Mouse (Mus musculus): ENCODE measurements around the gene Elmsan1. TPM values are rescaled to one million over a fixed set of nuclear protein-coding genes. Genes with fewer than 3 reads are reported as not detected.
A peak's percentile ranks its signal among the peaks of the same experiment; 100 is the strongest.

Gene Elmsan1
- polyA plus RNA-seq, 1 experiment from 2014 or later, result 9.4 TPM

- Histone ChIP-seq H3K36me3 (ENCODE audit: control insufficient read depth, insufficient read depth, low read length) (no peaks in the 10 kb centered on the region), H3K27me3 (ENCODE audit: control insufficient read depth, insufficient read depth, low read length) (no peaks in the 10 kb centered on the region), H3K9ac (ENCODE audit: low read length) (no peak overlapping the region), H3K27ac (ENCODE audit: low read length) (0 out of 2 replicates have a peak overlapping the region, but pooled peaks have one; percentile 43), H3K4me1 (ENCODE audit: control insufficient read depth, insufficient read depth, low read length) (peaks cover 73% of the 10 kb centered on the region), H3K4me2 (ENCODE audit: low read depth, low read length) (no peak overlapping the region), H3K9me3 (replicated peaks; ENCODE audit: control insufficient read depth, low read length) (no peaks in the 10 kb centered on the region), H3K4me3 (replicated peaks; ENCODE audit: low read length) (no peak overlapping the region)
- WGBS, result 79% methylated on average over 18 of the region's 18 CpGs
- no peak for ATAC-seq (ENCODE audit: insufficient read depth, low FRiP score)
Measured at GRCm38 (mm10) chr12:84207209-84207817, 11.4 kb downstream of the Elmsan1 start.

GRCm38 (mm10) chr12:84206525-84206924 lies 12.2 kb downstream of the Elmsan1 start:
- ATAC-seq (ENCODE audit: insufficient read depth, low FRiP score), result peak; percentile 38; the same call in 1 of the 2 replicates
- Histone ChIP-seq H3K27ac (ENCODE audit: low read length) (peak overlapping the region; percentile 43; the same call in 1 of the 2 replicates), H3K27me3 (ENCODE audit: control insufficient read depth, insufficient read depth, low read length) (no peaks in the 10 kb centered on the region), H3K36me3 (ENCODE audit: control insufficient read depth, insufficient read depth, low read length) (no peaks in the 10 kb centered on the region), H3K4me1 (ENCODE audit: control insufficient read depth, insufficient read depth, low read length) (peaks cover 75% of the 10 kb centered on the region), H3K9ac (ENCODE audit: low read length) (no peak overlapping the region; the same call in 1 of the 2 replicates), H3K4me2 (ENCODE audit: low read depth, low read length) (no peak overlapping the region), H3K9me3 (replicated peaks; ENCODE audit: control insufficient read depth, low read length) (no peaks in the 10 kb centered on the region), H3K4me3 (replicated peaks; ENCODE audit: low read length) (no peak overlapping the region)
- 32% methylated on average over 7 of the region's 7 CpGs for WGBS

DNA sequence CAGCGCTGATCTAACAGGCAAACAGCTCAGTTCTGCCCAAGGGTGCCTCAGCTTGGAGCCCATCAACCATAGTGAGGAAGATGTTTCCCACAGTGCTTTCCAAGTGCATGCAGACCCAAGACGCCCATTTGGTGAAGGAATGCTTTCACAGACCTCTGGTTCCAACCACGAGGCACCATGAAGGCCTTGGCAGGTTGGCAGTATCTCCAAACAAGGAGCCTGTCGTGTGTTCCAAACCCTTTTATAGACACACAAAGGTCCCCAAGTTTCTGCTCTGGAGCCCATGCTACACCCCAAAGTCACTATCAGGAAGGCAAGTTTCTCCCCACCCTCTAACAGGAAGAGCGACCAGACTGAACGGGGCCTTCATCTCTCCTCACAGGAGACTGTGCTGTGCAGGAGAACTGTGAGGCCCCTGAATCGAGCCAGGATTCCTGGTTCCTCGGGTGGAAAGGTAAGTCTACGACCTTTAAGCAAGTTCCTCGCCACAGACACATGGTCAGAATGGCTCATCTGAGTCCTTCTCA lies 13.0 kb downstream of the Elmsan1 start:
- ATAC-seq (ENCODE audit: insufficient read depth, low FRiP score), result no peak
- no peak overlapping the region for H3K9ac ChIP-seq (ENCODE audit: low read length)
- no peaks in the 10 kb centered on the region for H3K36me3 ChIP-seq (ENCODE audit: control insufficient read depth, insufficient read depth, low read length)
- H3K27me3 ChIP-seq (ENCODE audit: control insufficient read depth, insufficient read depth, low read length), result no peaks in the 10 kb centered on the region
- H3K27ac ChIP-seq (ENCODE audit: low read length), result peak overlapping the region; percentile 24; the same call in 1 of the 2 replicates
- H3K4me2 ChIP-seq (ENCODE audit: low read depth, low read length), result no peak overlapping the region
- H3K9me3 ChIP-seq (replicated peaks; ENCODE audit: control insufficient read depth, low read length), result no peaks in the 10 kb centered on the region
- 72% methylated on average over 10 of the region's 10 CpGs for WGBS
- peaks cover 71% of the 10 kb centered on the region for H3K4me1 ChIP-seq (ENCODE audit: control insufficient read depth, insufficient read depth, low read length)
- no peak overlapping the region for H3K4me3 ChIP-seq (replicated peaks; ENCODE audit: low read length)

GRCm38 (mm10) chr12:84204662-84205061 lies 14.0 kb downstream of the Elmsan1 start:
- ATAC-seq (ENCODE audit: insufficient read depth, low FRiP score), result peak; percentile 52; the same call in 1 of the 2 replicates

GRCm38 (mm10) chr12:84203778-84204216 lies 14.9 kb downstream of the Elmsan1 start:
- no peak overlapping the region; the same call in 1 of the 2 replicates for H3K4me2 ChIP-seq (ENCODE audit: low read depth, low read length)
- H3K4me3 ChIP-seq (replicated peaks; ENCODE audit: low read length), result no peak overlapping the region
- H3K27me3 ChIP-seq (ENCODE audit: control insufficient read depth, insufficient read depth, low read length), result no peaks in the 10 kb centered on the region
- peak overlapping the region; percentile 92 for H3K27ac ChIP-seq (ENCODE audit: low read length)
- H3K9me3 ChIP-seq (replicated peaks; ENCODE audit: control insufficient read depth, low read length), result no peaks in the 10 kb centered on the region
- peaks cover 66% of the 10 kb centered on the region for H3K4me1 ChIP-seq (ENCODE audit: control insufficient read depth, insufficient read depth, low read length)
- peak; percentile 52; the same call in 1 of the 2 replicates for ATAC-seq (ENCODE audit: insufficient read depth, low FRiP score)
- WGBS, result 44% methylated on average over 7 of the region's 7 CpGs
- no peaks in the 10 kb centered on the region for H3K36me3 ChIP-seq (ENCODE audit: control insufficient read depth, insufficient read depth, low read length)
- H3K9ac ChIP-seq (ENCODE audit: low read length), result peak overlapping the region; percentile 46; the same call in 1 of the 2 replicates

More at GRCm38 (mm10) chr12:84204662-84205061, 14.0 kb downstream of the Elmsan1 start:
- Histone ChIP-seq H3K27ac (ENCODE audit: low read length) (peak overlapping the region; percentile 92; the same call in 1 of the 2 replicates), H3K4me3 (replicated peaks; ENCODE audit: low read length) (no peak overlapping the region), H3K9ac (ENCODE audit: low read length) (no peak overlapping the region), H3K4me1 (ENCODE audit: control insufficient read depth, insufficient read depth, low read length) (peaks cover 66% of the 10 kb centered on the region), H3K36me3 (ENCODE audit: control insufficient read depth, insufficient read depth, low read length) (no peaks in the 10 kb centered on the region), H3K9me3 (replicated peaks; ENCODE audit: control insufficient read depth, low read length) (no peaks in the 10 kb centered on the region), H3K27me3 (ENCODE audit: control insufficient read depth, insufficient read depth, low read length) (no peaks in the 10 kb centered on the region), H3K4me2 (ENCODE audit: low read depth, low read length) (no peak overlapping the region)
- WGBS, result 87% methylated on average over 8 of the region's 8 CpGs

DNA sequence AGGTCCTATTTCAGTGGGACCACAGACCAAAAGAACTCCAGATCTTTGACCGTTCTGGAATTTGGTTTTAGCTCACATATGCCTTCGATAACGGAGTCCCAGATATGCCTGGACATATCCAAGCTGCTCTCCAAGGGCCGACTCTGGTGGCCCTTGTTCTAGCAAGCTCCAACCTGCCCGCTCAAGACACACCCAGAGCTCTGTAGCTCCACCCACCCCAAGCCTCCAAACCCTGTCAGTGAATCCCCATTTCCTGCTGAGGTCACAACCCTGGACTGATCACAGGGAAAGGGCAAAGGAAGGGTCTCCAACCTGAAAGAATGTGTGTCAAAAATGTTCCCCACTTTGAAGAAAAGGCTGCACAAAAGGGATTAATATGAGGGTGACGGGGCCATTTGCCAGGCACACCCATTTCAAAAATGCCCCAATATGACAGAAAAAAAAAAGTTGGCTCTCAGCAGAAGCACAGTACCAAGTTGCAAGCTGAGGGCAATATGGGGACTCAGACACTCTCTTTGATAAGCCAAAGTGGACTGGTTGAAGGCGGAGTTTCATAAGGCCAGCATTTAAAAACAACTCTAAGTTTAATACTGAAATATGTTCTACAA lies 15.4 kb downstream of the Elmsan1 start:
- Histone ChIP-seq H3K4me2 (ENCODE audit: low read depth, low read length) (peak overlapping the region; percentile 7; the same call in 1 of the 2 replicates), H3K27me3 (ENCODE audit: control insufficient read depth, insufficient read depth, low read length) (no peaks in the 10 kb centered on the region), H3K9me3 (replicated peaks; ENCODE audit: control insufficient read depth, low read length) (no peaks in the 10 kb centered on the region), H3K9ac (ENCODE audit: low read length) (no peak overlapping the region), H3K4me1 (ENCODE audit: control insufficient read depth, insufficient read depth, low read length) (peaks cover 66% of the 10 kb centered on the region), H3K36me3 (ENCODE audit: control insufficient read depth, insufficient read depth, low read length) (no peaks in the 10 kb centered on the region), H3K27ac (ENCODE audit: low read length) (peak overlapping the region; percentile 92), H3K4me3 (replicated peaks; ENCODE audit: low read length) (no peak overlapping the region)
- ATAC-seq (ENCODE audit: insufficient read depth, low FRiP score), result peak; percentile 51; the same call in 1 of the 2 replicates
- WGBS, result 55% methylated on average over 7 of the region's 7 CpGs

GRCm38 (mm10) chr12:84202561-84202960 lies 16.1 kb downstream of the Elmsan1 start:
- H3K9ac ChIP-seq (ENCODE audit: low read length), result no peak overlapping the region; the same call in 1 of the 2 replicates
- H3K4me3 ChIP-seq (replicated peaks; ENCODE audit: low read length), result no peak overlapping the region
- peaks cover 65% of the 10 kb centered on the region for H3K4me1 ChIP-seq (ENCODE audit: control insufficient read depth, insufficient read depth, low read length)
- H3K36me3 ChIP-seq (ENCODE audit: control insufficient read depth, insufficient read depth, low read length), result no peaks in the 10 kb centered on the region
- no peaks in the 10 kb centered on the region for H3K9me3 ChIP-seq (replicated peaks; ENCODE audit: control insufficient read depth, low read length)
- H3K27me3 ChIP-seq (ENCODE audit: control insufficient read depth, insufficient read depth, low read length), result no peaks in the 10 kb centered on the region
- WGBS, result 61% methylated on average over 10 of the region's 10 CpGs
- ATAC-seq (ENCODE audit: insufficient read depth, low FRiP score), result no peak
- H3K27ac ChIP-seq (ENCODE audit: low read length), result peak overlapping the region; percentile 92
- H3K4me2 ChIP-seq (ENCODE audit: low read depth, low read length), result peak overlapping the region; percentile 7; the same call in 1 of the 2 replicates

DNA sequence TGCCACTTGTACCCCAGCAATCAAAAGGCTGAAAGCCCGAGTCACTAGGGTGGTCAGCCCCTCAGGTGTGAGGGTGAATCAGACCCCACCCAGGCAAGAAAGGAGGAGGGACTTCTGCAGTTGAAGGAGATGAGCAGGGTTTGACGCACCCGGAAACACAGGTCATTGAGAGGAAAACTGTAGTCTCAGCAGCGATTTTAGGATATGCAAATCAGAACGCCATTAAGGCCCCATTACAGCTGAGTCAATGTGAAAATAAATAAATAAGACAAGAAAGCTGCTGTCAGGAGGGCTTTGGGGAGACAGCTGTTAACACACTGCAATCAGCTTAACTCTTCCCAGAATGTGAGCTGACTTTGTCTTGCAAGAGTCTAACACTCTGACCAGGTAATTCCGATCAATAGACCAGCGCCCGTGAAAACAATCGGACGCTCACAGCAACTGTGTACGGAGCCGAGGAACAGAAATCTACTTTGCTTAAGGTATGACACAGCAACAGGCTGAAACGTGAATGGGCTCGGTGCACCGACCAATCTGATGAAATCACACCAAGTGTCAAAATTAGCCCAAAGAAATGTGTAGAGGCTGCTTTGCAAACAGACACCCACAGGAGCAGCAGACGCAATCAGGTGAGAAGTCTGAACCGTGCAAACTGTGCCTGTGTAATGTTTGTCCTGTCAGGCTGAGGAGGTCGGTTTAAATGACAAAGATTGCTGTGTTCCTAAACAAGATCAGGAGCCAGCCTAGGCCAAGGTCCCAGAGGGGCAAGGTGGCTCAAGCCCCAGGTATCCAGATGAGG lies 16.8 kb downstream of the Elmsan1 start:
- ATAC-seq (ENCODE audit: insufficient read depth, low FRiP score), result no peak
- Histone ChIP-seq H3K4me1 (ENCODE audit: control insufficient read depth, insufficient read depth, low read length) (peaks cover 59% of the 10 kb centered on the region), H3K9me3 (replicated peaks; ENCODE audit: control insufficient read depth, low read length) (no peaks in the 10 kb centered on the region), H3K36me3 (ENCODE audit: control insufficient read depth, insufficient read depth, low read length) (no peaks in the 10 kb centered on the region), H3K27me3 (ENCODE audit: control insufficient read depth, insufficient read depth, low read length) (no peaks in the 10 kb centered on the region), H3K4me3 (replicated peaks; ENCODE audit: low read length) (no peak overlapping the region), H3K9ac (ENCODE audit: low read length) (peak overlapping the region; percentile 2; the same call in 1 of the 2 replicates), H3K27ac (ENCODE audit: low read length) (peak overlapping the region; percentile 92), H3K4me2 (ENCODE audit: low read depth, low read length) (0 out of 2 replicates have a peak overlapping the region, but pooled peaks have one; percentile 11)
- WGBS, result 58% methylated on average over 18 of the region's 18 CpGs

Measured in stomach, embryonic 16.5 days (tissue).